Mouse (Mus musculus): ENCODE measurements around the gene Fanci. TPM values are rescaled to one million over a fixed set of nuclear protein-coding genes. Genes with fewer than 3 reads are reported as not detected.

Gene Fanci
- total RNA-seq, 2 experiments from 2014 or later = 1.0 to 1.9 TPM

DNA sequence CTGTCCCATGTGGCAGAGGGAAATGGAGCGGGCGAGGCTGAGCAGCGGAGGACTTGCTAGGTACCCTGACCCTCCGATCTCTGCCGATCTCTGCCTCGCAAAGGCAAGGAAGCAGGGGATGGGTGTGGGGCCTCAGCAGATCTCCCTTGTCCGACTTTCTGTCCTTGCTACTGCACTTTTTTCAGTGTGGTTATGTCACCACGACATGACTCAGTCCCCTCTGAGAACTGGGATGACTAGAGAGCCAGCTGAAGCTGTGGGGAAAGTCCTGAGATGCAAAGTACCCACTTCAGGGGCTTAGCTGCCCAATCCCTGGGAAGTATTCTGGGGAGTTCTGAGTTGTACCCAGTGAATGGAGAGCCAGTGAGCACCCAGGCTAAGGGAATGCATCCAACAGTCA lies 4.6 kb upstream of the Fanci start:
- no peak for DNase-seq (ENCODE audit: low spot score in 2 of 2)

DNA sequence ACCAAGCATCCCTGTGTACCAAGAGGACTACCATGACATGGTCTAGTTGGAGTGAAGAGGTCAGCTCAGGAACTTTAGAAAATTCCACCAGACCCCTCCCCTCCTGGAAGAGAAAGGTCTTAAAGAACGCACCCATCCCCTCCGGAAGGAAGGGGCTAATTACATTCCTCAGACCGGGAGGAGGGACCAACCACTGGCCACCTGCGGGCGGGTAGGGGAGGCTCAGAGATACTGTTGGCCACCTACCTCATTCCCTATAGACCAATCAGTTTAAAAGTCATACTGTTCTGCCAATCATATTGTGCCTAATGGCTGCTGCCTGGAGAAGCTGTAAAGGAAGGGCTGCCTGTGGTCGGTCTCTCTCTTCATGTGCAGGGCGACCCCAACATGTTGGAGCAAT lies 3.7 kb upstream of the Fanci start:
- DNase-seq (ENCODE audit: low spot score in 2 of 2) = no peak

DNA sequence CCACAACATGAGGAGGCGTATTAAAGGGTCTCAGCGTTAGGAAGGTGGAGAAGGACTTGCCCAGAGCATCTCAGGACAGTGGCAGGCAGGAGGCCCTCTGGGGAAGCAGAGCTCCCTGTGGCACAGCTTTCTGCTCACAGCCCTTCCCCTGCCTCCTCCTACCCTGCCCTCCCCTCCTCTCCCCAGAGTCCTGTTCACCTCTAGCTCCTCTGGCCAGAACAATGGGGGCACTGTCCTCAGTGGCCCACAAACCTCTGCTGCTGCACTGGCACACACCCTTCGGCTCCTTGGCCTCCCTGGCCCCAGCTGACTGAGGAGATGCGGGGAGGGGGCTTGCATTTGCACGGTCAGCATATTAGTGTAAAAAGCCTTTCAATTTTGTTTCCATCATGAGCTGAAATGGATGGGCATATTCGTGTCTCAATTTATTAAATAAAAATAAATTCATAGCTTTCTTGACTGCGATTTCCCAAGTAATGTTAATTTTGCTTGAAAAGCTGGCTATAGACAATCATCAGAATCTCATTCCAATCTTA lies 3.0 kb upstream of the Fanci start:
- no peak for DNase-seq (ENCODE audit: low spot score in 2 of 2)

DNA sequence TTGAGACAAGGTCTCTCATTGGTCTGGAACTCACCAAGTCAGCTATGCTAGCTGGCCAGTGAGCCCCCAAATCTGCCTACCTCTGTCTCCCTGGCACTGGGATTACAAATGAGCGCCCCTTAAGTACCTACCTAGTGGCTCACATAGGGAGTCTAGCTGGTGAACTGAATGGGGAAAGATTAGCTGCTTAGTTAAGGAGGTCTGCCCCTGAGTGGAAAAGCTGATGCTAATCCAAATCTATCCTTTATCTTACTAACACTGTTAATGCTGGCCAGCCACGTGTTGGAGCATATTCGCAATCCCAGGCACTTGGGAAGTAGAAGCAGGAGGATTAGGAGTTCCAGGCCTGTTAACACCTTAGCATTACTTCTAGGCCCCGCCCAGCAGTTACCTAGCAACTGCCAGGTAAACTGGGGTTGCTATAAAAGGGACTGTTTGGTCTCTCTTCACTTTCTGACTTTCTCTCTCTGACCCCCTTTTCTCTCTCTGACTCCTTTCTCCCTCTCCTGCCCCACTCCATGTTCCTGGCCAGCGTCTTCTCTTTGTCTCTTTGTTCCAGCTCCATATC lies 1.5 kb upstream of the Fanci start:
- no peak for DNase-seq (ENCODE audit: low spot score in 2 of 2)

DNA sequence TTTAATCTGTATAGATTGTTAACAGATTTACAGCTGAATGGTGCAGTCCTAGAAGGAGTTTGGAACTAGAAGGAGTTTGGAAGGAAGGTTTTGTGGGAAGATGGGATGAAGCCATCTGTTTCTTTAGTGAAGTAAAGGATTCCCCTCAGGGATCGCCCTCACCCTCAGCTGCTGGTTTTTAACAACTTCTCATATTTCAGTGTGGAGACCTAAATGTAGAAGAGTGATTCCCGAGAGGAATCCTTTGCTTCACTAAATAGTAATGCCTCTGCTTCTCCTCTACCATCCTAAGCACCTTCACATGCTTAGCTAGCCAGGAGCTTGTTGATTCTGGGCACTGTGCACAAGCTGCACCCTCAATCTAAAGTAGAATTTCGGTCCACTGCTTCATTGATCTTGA lies 258 bp upstream of the Fanci start:
- peak in 1 of 2 experiments; percentile 21 for DNase-seq (ENCODE audit: low spot score in 2 of 2)

DNA sequence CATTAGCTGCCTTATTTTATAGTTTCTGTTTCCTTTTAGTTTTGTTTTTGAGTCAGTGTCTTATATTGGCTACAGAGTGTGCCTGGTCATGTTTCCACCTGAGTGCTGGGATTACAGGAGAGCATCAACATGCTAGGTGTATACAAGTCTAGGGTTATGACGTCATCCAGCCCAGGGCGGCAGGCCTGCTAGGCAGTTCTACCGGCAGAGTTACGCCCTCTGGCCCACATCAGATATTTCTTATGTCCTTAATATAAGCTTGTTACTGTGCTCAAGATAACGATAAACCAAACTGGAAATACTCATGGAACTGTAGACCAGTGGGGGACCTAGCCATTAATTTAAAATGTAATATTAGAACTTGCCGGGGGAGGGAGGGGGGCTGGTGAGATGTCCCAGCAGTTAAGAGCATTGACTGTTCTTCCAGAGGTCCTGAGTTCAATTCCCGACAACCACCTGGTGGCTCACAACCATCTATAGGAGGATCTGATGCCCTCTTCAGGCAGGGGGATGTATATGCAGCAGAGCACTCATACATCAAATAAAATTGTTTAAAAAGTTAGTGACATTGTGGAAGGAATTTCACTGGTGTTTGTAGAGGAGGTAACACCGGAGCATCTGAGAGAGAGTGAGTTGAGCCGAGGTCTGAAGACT lies 1.3 kb downstream of the Fanci start:
- DNase-seq (ENCODE audit: low spot score in 2 of 2) = no peak

DNA sequence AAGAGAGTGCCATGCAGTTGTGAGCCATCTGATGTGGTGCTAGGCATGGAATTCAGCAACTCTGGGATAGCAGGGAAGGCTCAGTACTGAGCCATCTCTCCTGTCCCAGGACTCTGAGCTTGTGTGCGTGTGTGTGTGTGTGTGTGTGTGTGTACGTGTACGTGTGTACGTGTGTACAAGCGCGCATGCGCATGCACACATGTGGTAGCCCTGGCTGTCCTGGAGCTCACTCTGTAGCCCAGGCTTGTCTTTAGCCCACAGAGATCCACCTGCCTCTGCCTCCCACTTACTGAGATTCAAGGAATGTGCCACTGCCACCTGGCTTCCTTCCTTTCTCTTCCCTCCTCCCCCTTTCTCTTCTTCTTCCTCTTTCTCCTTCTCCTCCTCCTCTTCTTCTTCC lies 2.2 kb downstream of the Fanci start:
- no peak for DNase-seq (ENCODE audit: low spot score in 2 of 2)

DNA sequence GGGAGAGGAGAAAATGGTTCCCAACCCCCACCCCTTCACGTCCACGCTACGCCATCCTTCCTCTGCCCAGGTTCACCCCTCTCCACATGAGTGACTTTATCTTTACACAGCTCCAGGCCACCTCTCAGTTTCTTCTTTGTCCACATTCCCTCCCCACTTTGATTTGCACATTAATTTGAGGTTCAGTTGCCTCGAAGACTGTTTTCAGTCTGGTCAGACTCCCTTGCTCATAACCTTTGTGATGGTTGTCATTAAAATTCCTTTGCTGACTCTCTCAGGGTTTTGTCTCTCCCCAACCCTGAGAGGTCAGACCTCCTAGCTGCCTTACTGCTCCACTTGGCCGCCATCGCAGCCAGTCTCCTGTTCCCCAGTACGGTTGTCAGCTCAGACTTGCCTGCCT lies 2.9 kb downstream of the Fanci start:
- no peak for DNase-seq (ENCODE audit: low spot score in 2 of 2)

DNA sequence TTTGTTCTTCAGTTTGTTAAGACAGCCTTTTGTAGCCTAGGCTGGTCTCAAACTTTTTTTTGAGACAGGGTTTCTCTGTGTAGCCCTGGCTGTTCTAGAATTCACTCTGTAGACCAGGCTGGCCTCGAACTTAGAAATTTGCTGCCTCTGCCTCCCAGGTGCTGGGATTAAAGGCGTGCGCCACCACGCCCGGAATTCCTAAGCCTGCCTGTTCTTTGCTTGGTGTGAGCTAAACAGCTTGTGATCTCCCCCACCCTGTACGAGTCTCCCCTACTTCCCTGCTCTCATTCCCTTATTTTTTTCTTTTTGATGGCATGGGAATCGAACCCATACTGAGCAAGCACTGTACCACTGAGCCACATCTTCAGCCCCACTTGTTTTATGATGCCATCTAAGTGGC lies 3.5 kb downstream of the Fanci start:
- no peak for DNase-seq (ENCODE audit: low spot score in 2 of 2)

DNA sequence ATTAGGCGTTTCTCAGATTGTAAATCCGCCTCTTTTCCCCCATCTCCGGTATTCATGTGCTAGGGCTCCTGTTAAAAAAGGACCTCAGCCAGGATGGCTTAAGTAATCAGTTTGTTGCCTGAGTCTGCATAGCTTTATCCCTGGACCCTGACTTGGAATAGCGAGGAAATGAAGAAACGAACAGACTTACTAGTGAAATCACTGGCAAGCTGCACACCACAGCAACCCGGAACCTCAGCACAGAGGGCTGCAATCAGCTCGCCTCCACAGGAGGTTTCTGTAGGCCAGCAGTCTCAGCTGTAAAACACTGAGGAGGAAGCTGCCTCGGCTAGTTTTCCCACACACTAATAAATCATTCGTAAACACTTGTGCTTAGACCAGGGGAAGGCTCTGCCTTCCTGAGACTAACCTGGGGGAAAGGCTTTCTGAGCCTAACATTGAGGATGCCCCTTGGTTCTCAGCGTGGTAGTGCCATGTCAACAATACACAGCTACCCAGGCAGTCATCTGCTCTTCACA lies 5.8 kb downstream of the Fanci start:
- DNase-seq (ENCODE audit: low spot score in 2 of 2) = no peak

DNA sequence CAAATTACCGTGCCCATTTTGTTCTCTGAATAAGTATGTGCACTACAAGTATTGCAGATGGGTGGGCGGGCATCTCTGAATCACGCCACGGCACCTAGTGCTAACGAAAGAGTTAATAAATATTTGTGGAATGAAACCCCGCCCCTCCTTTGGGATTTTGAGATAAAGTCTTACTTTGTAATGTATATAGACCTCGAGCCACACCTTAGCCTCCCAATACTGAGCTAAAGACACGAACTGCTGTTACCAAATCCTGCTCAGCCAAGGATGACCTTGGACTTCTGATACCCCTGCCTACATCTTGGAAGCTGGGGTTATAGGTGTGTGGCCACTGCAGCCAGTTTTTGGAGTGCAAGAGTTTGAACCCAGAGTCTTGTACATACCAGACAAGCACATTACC lies 6.7 kb downstream of the Fanci start:
- no peak for DNase-seq (ENCODE audit: low spot score in 2 of 2)

DNA sequence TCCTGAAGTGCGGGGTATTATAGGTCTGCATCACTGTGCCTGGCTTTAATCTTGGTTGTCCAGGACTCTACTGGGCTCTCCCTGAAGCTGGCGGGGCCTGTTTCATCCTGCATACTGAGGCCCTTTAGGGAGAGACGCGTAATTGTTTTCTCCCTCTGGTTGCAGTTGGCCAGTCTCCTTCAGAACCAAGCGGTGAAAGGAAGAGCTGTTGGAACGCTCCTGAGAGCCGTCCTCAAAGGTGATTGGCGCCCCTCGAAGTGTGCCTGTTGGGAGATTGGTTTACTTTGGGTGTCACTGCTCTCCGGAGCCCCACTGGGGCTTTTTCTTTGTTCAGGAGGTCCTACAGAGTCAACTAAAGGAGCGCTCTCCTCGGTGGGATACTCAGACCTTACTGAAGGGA lies 7.2 kb downstream of the Fanci start:
- DNase-seq (ENCODE audit: low spot score in 2 of 2) = no peak

DNA sequence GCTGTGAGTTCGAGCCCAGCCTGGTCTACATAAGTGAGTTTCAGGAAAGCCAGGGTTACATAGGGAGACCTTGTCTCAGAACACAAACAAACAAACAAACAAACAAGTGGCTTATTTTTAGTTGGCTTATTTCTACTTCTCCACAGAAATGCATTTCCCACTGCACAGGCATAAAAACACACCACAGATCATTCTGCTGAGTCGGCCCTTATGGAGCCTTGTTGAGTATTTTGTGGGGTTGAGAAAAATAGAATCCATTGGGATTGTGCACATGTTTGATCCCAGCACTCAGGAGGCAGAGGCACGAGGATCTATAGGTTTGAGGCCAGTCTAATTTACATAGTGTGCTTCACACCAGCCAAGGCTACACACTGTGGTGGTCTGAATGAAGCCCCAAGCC lies 8.6 kb downstream of the Fanci start:
- no peak for DNase-seq (ENCODE audit: low spot score in 2 of 2)

DNA sequence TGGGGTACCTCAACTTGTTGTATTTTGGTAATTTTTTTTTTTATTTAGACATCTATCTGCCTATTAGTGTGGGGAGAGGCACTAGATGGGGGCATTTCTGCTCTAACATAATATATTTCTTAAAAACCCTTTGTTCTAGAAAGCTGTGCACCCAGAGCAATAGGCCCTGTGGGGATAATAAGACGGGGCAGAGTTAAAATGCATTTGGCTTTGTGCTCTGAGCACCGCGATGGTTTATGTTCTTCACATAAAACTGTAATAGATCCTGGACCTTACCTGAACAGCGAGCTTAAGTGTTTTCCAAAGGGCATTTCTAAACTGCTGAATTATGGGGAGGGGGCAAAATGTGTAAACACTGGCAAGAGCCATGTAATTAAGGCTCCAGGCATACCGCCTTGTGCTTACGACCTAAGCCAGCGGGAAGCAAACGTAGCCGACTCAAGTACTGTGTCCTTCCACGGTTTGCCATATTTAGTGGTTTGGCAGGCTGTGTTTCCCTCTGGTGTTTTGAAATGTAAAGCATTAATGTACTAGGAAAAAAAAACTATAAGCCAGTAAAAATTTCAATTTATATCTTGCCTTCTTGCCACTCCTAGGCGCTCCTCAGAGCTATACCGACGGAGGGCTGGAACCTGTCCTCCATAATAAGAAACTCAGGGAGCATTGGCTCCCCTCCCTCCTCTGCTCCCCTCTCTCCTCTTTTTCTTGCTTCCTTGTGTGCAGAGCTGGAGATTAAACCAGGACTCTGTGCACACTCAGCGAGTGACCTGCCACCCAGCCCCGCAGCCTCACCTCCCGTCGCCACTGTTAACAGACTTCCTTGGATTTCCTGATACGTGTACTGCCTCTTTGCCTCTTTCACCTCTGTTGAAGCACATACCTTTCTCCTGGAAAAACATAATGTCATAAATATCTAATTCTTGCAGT lies 23.0 kb downstream of the Fanci start:
- DNase-seq (ENCODE audit: low spot score in 2 of 2) = no peak

DNA sequence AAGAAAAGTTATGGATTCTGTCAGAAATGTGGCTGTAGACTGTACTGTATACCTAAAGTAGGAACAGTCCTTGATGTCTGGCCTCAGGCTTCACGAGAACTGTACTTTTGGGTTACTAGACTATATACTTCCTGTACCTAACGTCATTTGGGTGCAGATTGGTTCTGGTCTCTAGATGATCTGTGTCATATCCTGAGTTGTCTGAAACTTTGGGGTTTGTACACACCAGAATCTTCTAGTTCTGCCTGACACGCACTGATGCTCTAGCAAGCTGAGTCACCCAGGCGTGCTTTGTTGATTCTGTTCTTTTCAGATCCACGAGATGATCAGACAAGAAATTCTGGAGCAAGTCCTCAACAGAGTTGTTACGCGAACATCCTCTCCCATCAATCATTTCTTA lies 28.2 kb downstream of the Fanci start:
- no peak for DNase-seq (ENCODE audit: low spot score in 2 of 2)

DNA sequence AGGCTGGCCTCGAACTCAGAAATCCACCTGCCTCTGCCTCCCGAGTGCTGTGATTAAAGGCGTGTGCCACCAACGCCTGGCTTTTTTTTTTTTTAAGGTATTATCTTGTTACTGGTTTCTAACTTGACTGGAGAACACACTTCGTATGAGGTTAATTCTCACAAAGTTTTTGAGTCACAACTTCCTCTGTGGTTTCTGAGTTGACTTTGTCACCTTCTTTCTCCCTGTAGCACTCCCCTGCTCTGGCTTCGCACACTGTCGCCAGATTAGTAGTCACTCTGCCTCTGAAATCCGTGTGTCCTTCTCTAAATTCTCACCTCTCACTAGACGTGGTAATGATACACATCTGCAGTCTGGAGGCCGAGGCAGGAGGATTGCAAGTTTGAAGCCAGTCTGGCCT lies 31.1 kb downstream of the Fanci start:
- no peak for DNase-seq (ENCODE audit: low spot score in 2 of 2)

DNA sequence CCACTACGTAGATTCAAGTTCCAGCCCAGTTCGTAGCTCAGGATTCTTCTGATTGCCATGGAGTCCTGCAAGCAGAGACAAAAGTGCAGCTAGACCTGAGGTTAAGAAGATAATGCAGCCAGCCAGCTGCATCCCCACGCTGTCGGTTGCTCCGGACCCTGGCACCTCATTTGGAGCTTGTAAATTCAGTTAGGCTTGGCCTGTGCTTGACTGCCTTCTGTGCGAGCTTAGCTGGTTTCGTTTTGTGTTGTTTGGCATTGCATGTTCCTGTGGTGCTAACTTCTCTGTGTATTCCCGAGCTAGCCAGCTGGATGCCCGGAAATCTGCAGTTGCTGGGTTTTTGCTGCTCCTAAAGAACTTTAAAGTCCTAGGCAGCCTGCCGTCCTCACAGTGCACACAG lies 34.1 kb downstream of the Fanci start:
- DNase-seq (ENCODE audit: low spot score in 2 of 2) = no peak

DNA sequence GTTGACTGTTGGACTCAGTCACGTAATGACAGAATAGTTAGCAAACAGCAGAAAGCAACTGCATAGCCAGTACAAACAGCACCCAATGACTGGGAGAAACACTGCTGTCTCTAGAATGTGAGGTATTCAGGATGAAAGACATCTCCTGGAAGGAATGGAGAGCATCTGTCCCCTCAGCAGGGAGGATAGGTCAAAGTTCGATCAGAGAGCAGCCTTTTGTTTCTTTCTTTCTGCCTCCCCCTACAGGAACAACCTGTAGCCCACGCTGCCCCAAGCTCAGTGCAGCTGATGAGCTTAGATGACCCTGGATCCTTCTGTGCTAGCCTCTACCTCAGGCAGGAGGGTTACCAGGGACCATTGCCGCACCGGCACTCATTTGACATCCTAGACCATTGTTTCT lies 36.5 kb downstream of the Fanci start:
- no peak for DNase-seq (ENCODE audit: low spot score in 2 of 2)

DNA sequence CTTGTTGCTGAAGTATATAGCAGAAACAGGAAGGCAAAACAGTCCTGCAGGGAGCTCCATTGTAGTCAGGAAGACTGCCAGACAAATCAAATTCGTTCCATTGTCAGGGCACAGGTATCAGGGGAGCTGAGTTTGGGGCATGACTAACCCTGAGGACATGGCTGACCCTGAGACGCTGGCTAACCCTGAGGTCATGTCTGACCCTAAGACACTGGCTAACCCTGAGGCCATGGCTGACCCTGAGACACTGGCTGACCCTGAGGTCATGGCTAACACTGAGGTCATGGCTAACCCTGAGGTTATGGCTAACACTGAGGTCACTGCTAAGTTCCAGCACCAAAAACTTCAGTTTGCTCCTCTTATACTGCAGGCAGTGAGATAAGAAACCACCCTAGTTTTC lies 48.3 kb downstream of the Fanci start:
- no peak for DNase-seq (ENCODE audit: low spot score in 2 of 2)

DNA sequence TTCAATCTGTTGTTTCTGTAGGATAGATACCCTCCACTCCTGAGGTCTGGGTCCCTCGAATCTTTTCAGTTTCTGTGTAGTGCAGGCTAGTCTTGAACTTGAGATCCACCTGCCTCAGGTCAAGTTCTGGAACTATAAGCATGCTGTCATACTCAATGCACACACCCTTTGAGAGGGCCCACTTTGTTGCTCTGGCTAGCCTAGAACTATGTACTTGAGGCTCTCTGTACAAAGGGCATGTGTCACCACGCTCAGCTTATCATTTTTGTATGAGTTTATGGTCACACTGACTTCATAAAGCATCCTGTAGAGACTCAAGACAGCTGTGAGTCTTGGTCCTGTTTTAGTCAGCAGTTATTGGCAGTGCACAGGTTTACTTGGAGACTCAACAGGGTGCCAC lies 55.3 kb downstream of the Fanci start:
- DNase-seq (ENCODE audit: low spot score in 2 of 2) = no peak

DNA sequence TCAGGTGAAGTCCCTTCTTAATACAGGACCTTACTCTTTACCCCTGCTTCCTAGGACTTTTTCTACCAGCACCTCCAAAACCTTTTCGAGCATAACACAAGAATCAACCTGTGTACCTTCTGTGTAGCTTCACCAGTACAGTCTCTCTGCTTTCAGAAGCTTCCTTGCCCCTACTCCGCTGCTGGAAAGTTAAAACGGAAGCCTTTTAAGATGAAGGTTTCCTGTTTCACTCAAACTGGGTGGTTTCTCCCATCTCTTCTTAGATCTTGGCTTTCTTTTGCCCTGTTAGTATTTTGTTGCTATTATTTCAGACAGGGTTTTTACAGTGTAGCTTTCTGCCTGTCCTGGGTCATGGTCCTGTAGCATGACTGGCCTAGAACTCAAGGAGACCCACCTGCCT lies 55.8 kb downstream of the Fanci start:
- DNase-seq (ENCODE audit: low spot score in 2 of 2) = no peak

DNA sequence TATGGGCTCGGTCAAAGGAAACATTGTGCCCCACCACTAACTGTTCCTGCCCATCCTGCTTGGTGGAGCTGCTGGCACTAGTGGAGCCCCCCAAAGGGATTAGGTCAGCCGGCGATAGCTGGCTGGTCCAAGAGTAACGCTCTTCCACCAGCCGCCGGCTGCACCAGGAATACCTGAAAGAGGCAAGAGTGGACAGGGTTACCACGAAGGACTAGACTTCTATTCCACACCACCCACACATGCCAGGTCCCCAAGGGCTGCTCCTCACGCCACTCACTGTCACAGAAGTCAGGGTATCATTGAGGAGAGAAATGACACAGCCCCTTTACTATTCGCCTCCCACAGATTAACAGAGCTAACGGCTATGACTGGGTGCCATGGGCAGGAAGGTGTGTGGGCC lies 70.0 kb downstream of the Fanci start:
- no peak for DNase-seq (ENCODE audit: low spot score in 2 of 2)
